Mouse (Mus musculus): ENCODE measurements around the gene Ctnna3.

Ctnna3 gene

GRCm38 (mm10) chr10:63972300-63972699, 542.4 kb downstream of the Ctnna3 start:
- DNase-seq, result no peak

- no peak for DNase-seq
These were observed 548.2 kb downstream of the Ctnna3 start for GRCm38 (mm10) chr10:63978101-63978500.

- DNase-seq, result no peak
These were observed 548.6 kb downstream of the Ctnna3 start for GRCm38 (mm10) chr10:63978535-63978934.

- no peak for DNase-seq
These were observed 549.1 kb downstream of the Ctnna3 start for GRCm38 (mm10) chr10:63978969-63979368.

- DNase-seq, result peak in 1 of 2 experiments; percentile 46
These were observed 549.5 kb downstream of the Ctnna3 start for GRCm38 (mm10) chr10:63979410-63979809.

- DNase-seq, result no peak
These were observed 555.7 kb downstream of the Ctnna3 start for GRCm38 (mm10) chr10:63985576-63985975.

- DNase-seq, result no peak
These were observed 564.4 kb downstream of the Ctnna3 start for GRCm38 (mm10) chr10:63994251-63994650.

- DNase-seq, result no peak
These were observed 571.6 kb downstream of the Ctnna3 start for GRCm38 (mm10) chr10:64001531-64001930.

- no peak for DNase-seq
These were observed 572.1 kb downstream of the Ctnna3 start for GRCm38 (mm10) chr10:64001996-64002395.

GRCm38 (mm10) chr10:64020347-64020746, 590.4 kb downstream of the Ctnna3 start:
- DNase-seq, result no peak

GRCm38 (mm10) chr10:64023340-64023739, 593.4 kb downstream of the Ctnna3 start:
- peak in 1 of 2 experiments; percentile 33 for DNase-seq

- DNase-seq, result no peak
These were observed 601.0 kb downstream of the Ctnna3 start for GRCm38 (mm10) chr10:64030901-64031300.

- DNase-seq, result peak in 1 of 2 experiments; percentile 72
These were observed 610.0 kb downstream of the Ctnna3 start for GRCm38 (mm10) chr10:64039760-64040535.

- DNase-seq, result no peak
These were observed 611.3 kb downstream of the Ctnna3 start for GRCm38 (mm10) chr10:64041218-64041617.

GRCm38 (mm10) chr10:64041892-64042291, 612.0 kb downstream of the Ctnna3 start:
- DNase-seq, result no peak

GRCm38 (mm10) chr10:64049151-64049550, 619.3 kb downstream of the Ctnna3 start:
- no peak for DNase-seq

- no peak for DNase-seq
These were observed 620.0 kb downstream of the Ctnna3 start for GRCm38 (mm10) chr10:64049946-64050345.

GRCm38 (mm10) chr10:64063704-64064103, 633.8 kb downstream of the Ctnna3 start:
- no peak for DNase-seq

- DNase-seq, result peak in 1 of 2 experiments; percentile 45
These were observed 646.0 kb downstream of the Ctnna3 start for GRCm38 (mm10) chr10:64075944-64076343.

- DNase-seq, result peak in 1 of 2 experiments; percentile 13
These were observed 646.6 kb downstream of the Ctnna3 start for GRCm38 (mm10) chr10:64076410-64077052.

- DNase-seq, result no peak
These were observed 652.4 kb downstream of the Ctnna3 start for GRCm38 (mm10) chr10:64082345-64082744.

GRCm38 (mm10) chr10:64083813-64084212, 653.9 kb downstream of the Ctnna3 start:
- DNase-seq, result no peak

GRCm38 (mm10) chr10:64084465-64084864, 654.6 kb downstream of the Ctnna3 start:
- DNase-seq, result no peak

GRCm38 (mm10) chr10:64086183-64086566, 656.3 kb downstream of the Ctnna3 start:
- DNase-seq, result no peak
